Mouse (Mus musculus) embryo, embryonic 11.5 days (tissue): ENCODE results near the gene Epn3.

Experiments used
- DNase-seq: peaks from one replicate; pipeline ENCODE4 v3.0.0-alpha.2; 2012; ENCODE audit warnings: low read depth, low spot score

Gene Epn3

DNA sequence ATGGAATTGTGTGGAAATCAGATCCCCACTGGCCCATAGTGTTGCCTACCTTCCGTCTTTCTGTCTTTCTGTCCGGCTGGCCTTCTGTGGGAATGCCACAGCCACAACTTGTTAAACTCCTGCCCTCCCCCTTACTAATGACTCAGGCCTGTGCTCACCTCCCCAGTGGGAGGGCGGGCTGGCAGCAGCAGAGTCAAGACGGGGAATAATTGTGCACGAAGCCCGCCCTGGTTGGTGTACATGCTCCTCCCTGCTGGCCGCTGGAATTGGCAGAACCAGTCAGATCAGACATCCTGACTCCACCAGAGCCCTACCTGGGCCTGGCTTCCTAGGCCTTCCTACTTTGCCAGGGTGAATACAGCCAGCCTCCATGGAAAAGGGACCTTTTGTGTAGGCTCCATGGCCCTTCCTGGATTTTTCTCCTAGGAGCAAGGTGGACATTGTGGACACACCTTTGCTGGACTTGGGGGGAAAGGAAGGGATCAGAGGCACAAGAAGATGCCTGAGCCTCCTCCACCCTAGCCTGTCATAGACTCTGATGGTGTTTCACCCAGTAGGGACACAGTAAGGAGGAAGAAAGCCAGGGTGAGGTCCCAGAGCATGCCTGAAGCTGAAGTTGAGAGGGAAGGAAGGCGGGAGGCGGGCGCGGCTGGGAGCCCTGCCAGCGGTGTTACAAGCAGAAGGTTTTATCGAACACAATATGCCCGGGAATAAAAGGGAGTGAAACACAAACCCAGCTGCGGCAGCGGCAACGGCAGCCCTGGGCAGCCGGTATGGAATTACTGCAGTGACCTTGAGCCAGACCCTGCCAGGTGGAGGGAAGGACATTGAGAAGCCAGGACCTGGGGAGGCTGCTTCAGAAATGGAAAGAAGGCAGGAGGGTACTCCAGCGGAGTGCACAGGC, 1.4 kb downstream of the Epn3 start:
- no peak for DNase-seq

DNA sequence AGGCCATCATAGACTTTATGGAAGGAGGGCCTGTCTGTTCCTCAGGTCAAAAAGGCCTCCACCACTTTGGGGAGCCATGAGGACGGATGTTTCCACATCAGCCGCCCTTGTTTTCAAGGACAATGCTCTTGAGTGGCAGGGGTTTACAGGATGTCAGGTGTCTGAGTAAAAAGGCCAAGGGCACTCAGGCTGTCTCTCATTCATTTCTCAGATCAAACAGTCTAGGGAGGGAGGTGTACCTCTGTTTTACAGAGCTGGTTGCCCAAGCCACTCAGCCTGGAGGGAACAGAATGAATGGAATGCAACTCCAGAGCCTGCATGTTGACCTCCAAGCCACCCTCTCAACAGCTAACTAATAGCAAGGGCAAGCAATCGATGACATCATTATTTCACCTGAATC, 4.4 kb downstream of the Epn3 start:
- DNase-seq = no peak

DNA sequence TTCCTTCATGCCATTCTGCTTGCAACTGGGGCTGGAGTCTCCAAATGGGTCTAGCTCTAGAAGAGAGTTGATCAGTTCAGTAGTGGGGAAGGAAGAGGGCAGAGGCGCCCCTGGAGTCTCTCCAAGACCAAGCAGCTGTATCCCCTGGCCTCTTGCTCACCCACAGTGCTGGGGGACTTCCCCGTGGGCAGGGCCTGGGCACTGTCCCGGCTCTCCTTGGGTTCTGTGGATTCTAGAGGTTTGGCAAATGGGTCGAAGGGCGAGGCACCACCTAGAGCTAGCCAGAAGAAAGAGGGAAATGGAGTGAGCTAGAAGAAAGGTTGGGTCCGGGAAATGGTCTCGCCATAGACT, 8.1 kb downstream of the Epn3 start:
- DNase-seq = no peak

- no peak for DNase-seq
These were observed 8.6 kb downstream of the Epn3 start for GRCm38 (mm10) chr11:94491035-94491748.

GRCm38 (mm10) chr11:94489745-94490144, 10.0 kb downstream of the Epn3 start:
- no peak for DNase-seq

DNA sequence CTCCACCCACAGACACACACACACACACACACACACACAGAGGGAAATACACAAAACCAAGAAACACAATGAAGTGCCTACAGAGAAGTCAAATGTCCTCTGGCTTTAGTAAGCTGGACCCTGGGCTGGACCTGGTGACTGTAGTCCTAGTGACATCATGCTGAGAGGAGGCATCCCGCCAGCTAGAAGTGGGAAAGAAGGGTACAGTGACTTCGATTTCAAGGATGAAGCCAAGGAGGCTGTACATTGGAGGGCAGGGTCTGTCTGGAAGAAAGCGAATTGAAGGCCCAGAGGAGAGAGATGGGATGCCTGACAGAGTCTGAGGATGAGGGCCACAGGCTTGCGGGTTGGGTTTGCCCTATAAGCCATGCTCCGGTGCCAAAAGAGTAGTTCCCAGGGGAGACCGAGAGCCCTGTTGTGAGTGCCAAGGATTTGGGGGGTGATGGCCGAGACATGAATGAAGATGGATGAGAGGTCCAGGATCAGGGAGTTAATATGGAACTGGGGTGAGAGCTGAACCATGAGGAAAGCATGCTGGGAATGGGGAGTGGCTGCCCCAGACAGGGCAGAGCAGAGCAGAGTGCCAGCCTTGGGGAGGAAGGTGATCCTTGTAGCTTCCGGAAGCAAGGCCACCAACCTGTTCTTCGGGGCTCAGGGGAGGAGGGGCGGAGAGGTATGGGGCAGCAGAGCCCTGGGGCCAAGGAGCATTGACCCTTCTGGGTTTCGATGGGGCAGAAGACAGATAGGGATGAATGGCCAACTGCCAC, 10.8 kb downstream of the Epn3 start:
- DNase-seq = no peak

GRCm38 (mm10) chr11:94486001-94486400, 13.8 kb downstream of the Epn3 start, which contains the start of gene Spata20:
Spata20 (minus strand) TSS chr11:94486179.
- no peak for DNase-seq

GRCm38 (mm10) chr11:94485223-94485622, 14.6 kb downstream of the Epn3 start:
- DNase-seq = no peak

- DNase-seq = no peak
These were observed 15.1 kb downstream of the Epn3 start for GRCm38 (mm10) chr11:94484636-94485035.

GRCm38 (mm10) chr11:94483921-94484320, 15.9 kb downstream of the Epn3 start:
- DNase-seq = no peak

GRCm38 (mm10) chr11:94483436-94483835, 16.3 kb downstream of the Epn3 start:
- no peak for DNase-seq

DNA sequence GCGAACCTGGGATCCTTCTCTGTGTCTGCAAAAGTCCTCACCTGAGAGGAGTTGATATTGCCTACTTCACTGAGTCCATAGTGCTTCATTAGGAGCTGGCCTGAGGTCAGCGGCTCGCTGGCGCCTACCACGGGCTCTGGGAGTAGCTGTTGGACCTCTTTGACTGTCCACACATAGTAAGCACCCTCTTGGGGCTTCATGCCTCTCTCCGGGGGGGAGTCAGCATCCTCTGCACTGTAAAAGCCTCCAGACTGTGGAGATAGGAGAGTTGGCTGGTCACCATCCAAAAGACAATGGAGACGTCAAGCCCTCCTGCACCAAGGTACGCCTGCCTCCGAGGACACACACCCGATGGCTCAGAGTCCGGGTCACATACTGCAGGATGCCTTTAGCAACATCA, 17.0 kb downstream of the Epn3 start:
- DNase-seq = no peak

- DNase-seq = no peak
These were observed 17.8 kb downstream of the Epn3 start for GRCm38 (mm10) chr11:94481963-94482362.

DNA sequence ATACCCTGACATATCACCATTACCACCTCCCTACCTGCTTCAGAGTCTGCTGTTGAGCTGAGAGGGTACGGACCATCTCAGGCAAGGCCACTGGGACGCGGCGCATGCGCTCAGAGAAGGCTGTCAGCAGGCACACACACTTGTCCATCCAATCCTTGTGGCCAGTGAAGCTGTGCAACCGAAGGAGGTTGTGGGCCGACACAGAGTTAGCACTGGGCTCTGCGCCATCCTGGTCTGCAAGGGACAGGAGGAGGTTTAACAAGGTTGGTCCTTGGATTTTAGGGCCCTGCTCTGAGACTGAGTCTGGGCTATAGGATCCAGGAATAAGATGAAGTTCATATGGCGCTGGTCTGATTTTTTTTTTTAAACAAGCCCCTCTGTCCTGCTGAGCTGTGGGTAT, 19.4 kb downstream of the Epn3 start:
- no peak for DNase-seq

DNA sequence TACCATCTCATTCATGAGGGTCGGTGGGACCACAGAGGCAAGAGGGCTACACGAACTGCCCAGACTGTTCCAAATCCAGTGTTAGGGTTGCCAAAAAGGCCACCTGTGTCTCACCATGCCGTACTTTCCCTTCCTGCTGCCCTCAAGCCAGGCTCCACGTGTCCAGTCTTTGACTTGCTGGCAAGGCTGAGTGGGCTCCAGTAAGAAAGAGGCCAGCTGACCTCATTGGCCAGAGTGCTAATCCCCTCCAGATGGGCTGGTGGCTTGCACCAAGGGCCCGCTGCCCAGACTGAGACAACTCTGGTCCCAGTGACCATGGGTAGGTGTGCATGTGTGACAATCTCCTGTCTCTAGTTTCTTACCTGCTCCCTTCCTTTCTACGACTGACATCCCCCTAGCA, 22.1 kb downstream of the Epn3 start:
- DNase-seq = no peak

DNA sequence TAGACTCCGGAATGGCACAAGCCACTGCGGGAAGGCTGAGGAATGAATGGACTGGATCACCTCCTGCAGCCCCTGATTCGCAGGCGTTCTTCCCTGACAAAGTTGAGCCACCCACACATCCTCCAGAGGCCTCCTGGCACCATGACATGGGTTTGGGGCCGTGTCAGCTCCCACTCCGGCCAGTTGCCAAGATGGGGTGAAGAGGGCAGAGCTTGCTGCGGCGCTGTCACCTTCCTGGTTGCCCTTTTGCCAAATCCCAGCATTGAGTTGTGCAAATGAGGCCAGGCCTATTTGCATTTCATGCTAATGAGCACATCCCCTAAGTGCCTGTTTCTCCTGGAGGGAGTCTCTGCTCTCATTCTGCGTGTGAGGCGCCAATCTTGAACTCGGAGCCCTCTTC, 24.1 kb downstream of the Epn3 start:
- DNase-seq = no peak

DNA sequence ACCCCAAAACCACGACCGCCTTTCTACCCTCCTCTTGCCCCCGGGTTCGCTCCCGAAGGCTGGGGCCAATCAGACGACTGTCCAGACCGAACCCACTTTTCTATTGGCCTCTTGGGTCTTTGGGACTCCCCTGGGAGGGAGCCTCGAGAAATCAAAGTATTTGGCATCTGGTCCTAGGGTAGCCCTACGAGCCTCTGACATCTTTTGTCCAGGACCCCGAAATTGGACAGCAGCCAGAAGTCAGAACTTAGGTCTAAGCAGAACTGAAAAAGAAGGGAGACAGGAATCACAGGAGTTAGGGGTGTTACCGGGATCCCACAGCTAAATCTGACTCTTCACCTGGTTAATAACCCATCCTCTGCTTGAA, 25.2 kb downstream of the Epn3 start:
- no peak for DNase-seq

DNA sequence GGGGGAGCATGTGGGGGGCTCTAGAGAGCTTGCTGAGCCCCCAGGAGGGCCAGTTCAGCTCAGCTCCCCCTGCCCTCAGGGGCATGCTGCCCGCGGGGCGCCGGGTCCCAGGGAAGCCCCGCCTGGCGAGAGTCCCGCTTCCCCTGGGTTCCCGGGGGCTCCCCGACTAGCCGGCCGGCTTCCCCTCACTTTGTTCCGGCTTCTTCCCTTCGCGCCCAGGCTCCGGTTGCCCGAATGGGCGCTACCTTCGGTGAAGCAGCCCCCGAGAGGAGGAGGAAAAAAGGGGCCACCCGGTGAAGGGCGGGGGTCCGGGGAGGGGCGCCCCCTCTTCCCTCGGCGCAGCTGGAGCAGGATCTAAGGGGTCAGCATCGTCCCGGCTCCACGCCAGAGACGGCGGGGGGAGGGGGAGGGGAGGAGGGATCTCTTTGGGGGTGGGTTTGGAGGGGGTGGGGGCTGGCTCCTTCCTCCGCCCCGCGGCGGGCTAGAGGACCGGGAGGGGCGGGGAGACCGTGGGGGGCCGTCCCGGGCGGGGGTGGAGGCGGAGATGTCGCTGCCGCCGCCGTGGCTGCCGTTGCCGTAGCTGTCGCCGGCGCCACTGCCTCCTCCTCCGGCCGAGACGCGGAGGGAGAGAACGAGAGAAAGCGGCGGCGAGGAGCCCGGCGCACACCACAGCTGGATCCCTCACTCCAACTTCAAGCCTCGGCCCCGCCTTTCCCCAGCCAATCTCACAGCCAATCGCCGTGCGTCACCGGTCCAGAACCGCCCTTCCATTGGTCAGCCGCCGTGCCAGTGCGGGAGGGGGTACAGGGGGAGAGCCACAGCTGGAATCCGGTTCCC, 25.8 kb downstream of the Epn3 start, which contains the start of gene Cacna1g:
Gene Cacna1g, minus strand, starts transcription at position 492 of the 837 bp plus-strand sequence.
- peak; percentile 70 for DNase-seq

DNA sequence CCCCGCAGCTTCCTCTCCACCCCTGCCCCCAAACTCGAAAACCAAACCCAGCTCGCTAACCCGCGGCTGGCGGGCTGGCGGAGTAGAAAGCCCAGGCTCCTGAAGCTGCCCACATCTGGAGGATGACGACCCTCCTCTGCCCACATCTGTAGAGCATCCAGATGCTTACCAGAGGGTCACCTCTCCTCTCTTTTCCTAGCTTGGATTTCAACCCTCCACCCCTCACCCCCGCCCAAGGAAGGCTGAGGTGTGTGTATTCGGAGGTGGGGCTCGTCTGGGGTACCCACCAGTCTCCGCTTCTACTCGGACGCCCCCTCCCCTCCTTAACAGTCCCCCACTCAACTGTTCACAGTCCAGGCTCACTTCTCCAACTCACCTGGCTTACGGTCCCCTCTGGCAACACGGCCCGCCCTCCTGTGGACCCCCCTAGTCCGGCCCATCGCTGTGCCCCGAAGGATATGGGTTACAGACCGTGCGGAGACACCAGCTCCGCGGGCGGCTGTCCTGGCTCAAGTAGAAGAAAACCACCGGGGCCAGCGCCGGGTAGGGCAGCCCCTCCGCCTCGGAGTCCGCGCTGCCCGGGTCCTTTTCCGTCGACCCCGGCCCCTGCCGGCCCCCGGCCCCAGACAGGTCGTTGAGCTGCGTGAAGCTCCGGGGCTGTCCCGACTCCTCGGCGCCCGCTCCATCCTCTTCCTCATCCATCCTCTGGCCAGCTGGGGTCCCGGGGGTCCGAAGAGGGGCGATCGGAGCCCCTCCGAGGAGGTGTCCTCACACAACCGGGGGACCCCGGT, 26.7 kb downstream of the Epn3 start:
- no peak for DNase-seq

GRCm38 (mm10) chr11:94472585-94472915, 27.2 kb downstream of the Epn3 start:
- no peak for DNase-seq
